ENCODE assay signal across 17 mouse cellular contexts in the genomic region with DNA sequence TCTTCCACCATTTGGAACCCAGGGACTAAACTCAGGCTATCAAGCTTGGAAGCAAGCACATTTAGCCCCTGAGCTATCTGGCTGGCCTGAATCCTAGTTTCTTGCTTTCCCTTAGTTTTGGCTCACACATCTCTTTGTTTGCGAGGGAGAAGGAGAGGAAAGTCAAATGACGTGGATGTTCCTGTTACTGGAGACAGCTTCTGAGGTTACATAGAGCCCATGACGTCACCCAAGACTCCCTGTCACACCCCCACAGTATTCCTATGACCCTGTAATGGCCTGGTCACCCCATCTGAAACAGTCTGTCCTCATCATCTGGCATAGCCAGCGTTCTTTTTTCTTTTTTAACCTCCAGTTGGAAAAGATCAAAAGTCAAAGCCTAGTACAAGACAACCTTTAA.
DNase-seq lines count a peak whose midpoint lies in the region; ATAC-seq lines count a peak whose summit lies in the region.
"Had no signal": no experiment of that assay in that cellular context is flagged by ENCODE, and none has a peak within 500 bp of the region (broad histone marks: within the 10 kb centered on the region; RNA-seq: fewer than 3 reads in every experiment).

No protein-coding gene starts in this region.

- H3K4me1 ChIP-seq in embryonic facial prominence, embryonic 13.5 days: peaks cover 21% of the 10 kb centered on the region
- peaks cover 6% of the 10 kb centered on the region for H3K4me1 ChIP-seq in heart, embryonic 13.5 days
- peaks cover 22% of the 10 kb centered on the region for H3K4me1 ChIP-seq in limb, embryonic 13.5 days
- no peaks in the 10 kb centered on the region for H3K4me1 ChIP-seq in forebrain, embryonic 13.5 days
- H3K4me1 ChIP-seq: intestine, embryonic 15.5 days; liver, embryonic 15.5 days had no signal

- H3K9me3 ChIP-seq in embryonic facial prominence, embryonic 13.5 days: no peaks in the 10 kb centered on the region
- H3K9me3 ChIP-seq in heart, embryonic 13.5 days: no peaks in the 10 kb centered on the region
- H3K9me3 ChIP-seq in limb, embryonic 13.5 days: no peaks in the 10 kb centered on the region
- H3K9me3 ChIP-seq in forebrain, embryonic 13.5 days (replicated peaks): no peaks in the 10 kb centered on the region
- H3K9me3 ChIP-seq: intestine, embryonic 15.5 days; limb, embryonic 12.5 days; liver, embryonic 15.5 days; stomach, embryonic 15.5 days had no signal

- H3K4me2 ChIP-seq in embryonic facial prominence, embryonic 13.5 days: 0 out of 2 replicates have a peak overlapping the region, but pooled peaks have one; percentile 19
- H3K4me2 ChIP-seq in heart, embryonic 13.5 days: no peak overlapping the region
- H3K4me2 ChIP-seq in limb, embryonic 13.5 days (replicated peaks): no peak overlapping the region
- H3K4me2 ChIP-seq in forebrain, embryonic 13.5 days: no peak overlapping the region
- H3K4me2 ChIP-seq: hindbrain, embryonic 14.5 days; intestine, embryonic 15.5 days; limb, embryonic 12.5 days; liver, embryonic 15.5 days; stomach, embryonic 15.5 days had no signal

- DNase-seq in kidney, postnatal 14 days: peak; percentile 22
- DNase-seq in kidney, adult 18-20 months: no peak
- no peak for DNase-seq in cerebellum, adult 8-10 months
- DNase-seq: cerebellum, adult 9-10 months; thymus, adult 2 months had no signal

- H3K36me3 ChIP-seq in embryonic facial prominence, embryonic 13.5 days: no peaks in the 10 kb centered on the region
- H3K36me3 ChIP-seq in heart, embryonic 13.5 days: no peaks in the 10 kb centered on the region
- no peaks in the 10 kb centered on the region for H3K36me3 ChIP-seq in limb, embryonic 13.5 days
- H3K36me3 ChIP-seq in forebrain, embryonic 13.5 days (ENCODE audit: poor library complexity, severe bottlenecking): no peaks in the 10 kb centered on the region
- H3K36me3 ChIP-seq: intestine, embryonic 15.5 days; limb, embryonic 12.5 days; liver, embryonic 15.5 days; stomach, embryonic 15.5 days had no signal

- no peak overlapping the region for H3K9ac ChIP-seq in embryonic facial prominence, embryonic 13.5 days
- no peak overlapping the region for H3K9ac ChIP-seq in heart, embryonic 13.5 days
- no peak overlapping the region for H3K9ac ChIP-seq in limb, embryonic 13.5 days
- H3K9ac ChIP-seq in forebrain, embryonic 13.5 days: no peak overlapping the region
- H3K9ac ChIP-seq: hindbrain, embryonic 14.5 days; intestine, embryonic 15.5 days; limb, embryonic 12.5 days; liver, embryonic 15.5 days; stomach, embryonic 15.5 days had no signal

- no peaks in the 10 kb centered on the region; the same call in 1 of the 2 replicates for H3K27me3 ChIP-seq in embryonic facial prominence, embryonic 13.5 days
- H3K27me3 ChIP-seq in heart, embryonic 13.5 days (replicated peaks): no peaks in the 10 kb centered on the region
- no peaks in the 10 kb centered on the region for H3K27me3 ChIP-seq in limb, embryonic 13.5 days
- H3K27me3 ChIP-seq in forebrain, embryonic 13.5 days: no peaks in the 10 kb centered on the region
- H3K27me3 ChIP-seq: intestine, embryonic 15.5 days; liver, embryonic 15.5 days; stomach, embryonic 15.5 days had no signal

- H3K4me3 ChIP-seq in embryonic facial prominence, embryonic 13.5 days: no peak overlapping the region
- H3K4me3 ChIP-seq in heart, embryonic 13.5 days: no peak overlapping the region
- H3K4me3 ChIP-seq in limb, embryonic 13.5 days: no peak overlapping the region
- H3K4me3 ChIP-seq in forebrain, embryonic 13.5 days: no peak overlapping the region
- H3K4me3 ChIP-seq: intestine, embryonic 15.5 days; layer of hippocampus, adult 2 months; left cerebral cortex, adult 2 months; limb, embryonic 12.5 days; liver, embryonic 15.5 days; stomach, embryonic 15.5 days had no signal

- WGBS in embryonic facial prominence, embryonic 13.5 days: 31% methylated on average over 4 of the region's 4 CpGs
- 70% methylated on average over 4 of the region's 4 CpGs for WGBS in heart, embryonic 13.5 days
- 47% methylated on average over 4 of the region's 4 CpGs for WGBS in limb, embryonic 13.5 days
- 84% methylated on average over 4 of the region's 4 CpGs for WGBS in forebrain, embryonic 13.5 days

- no peak for ATAC-seq in embryonic facial prominence, embryonic 13.5 days (ENCODE audit: insufficient number of reproducible peaks, insufficient read depth, low FRiP score, low TSS enrichment, low read depth)
- ATAC-seq in heart, embryonic 13.5 days (ENCODE audit: extremely low read depth, insufficient number of reproducible peaks, low FRiP score, low TSS enrichment): no peak
- no peak for ATAC-seq in limb, embryonic 13.5 days (ENCODE audit: low FRiP score, low read depth)
- no peak for ATAC-seq in forebrain, embryonic 13.5 days
- ATAC-seq: forebrain, embryonic 14.5 days; intestine, embryonic 15.5 days had no signal

- no peak overlapping the region for H3K27ac ChIP-seq in embryonic facial prominence, embryonic 13.5 days
- H3K27ac ChIP-seq in heart, embryonic 13.5 days (replicated peaks): peak overlapping the region; percentile 40; the same call in 1 of the 2 replicates
- H3K27ac ChIP-seq in limb, embryonic 13.5 days: 0 out of 2 replicates have a peak overlapping the region, but pooled peaks have one; percentile 22
- no peak overlapping the region for H3K27ac ChIP-seq in forebrain, embryonic 13.5 days
- H3K27ac ChIP-seq: hindbrain, embryonic 14.5 days; intestine, embryonic 15.5 days; layer of hippocampus, adult 2 months; left cerebral cortex, adult 2 months; limb, embryonic 12.5 days; liver, embryonic 15.5 days; stomach, embryonic 15.5 days had no signal

Comparison
In these comparisons a context has a peak if more than half of its experiments do, and no peak if none do; other contexts are left out.
1. H3K27ac ChIP-seq: peak in heart, embryonic 13.5 days (single experiment) and limb, embryonic 13.5 days (single experiment); none in embryonic facial prominence, embryonic 13.5 days (single experiment) and forebrain, embryonic 13.5 days (single experiment).